Mouse (Mus musculus) C2C12 (cell line): ENCODE measurements around the gene Dmap1.

Source experiments
- CEBPB ChIP-seq: IDR thresholded peaks from one replicate; pipeline ENCODE4 v1.6.1; 2011; ENCODE audit warnings: low read depth, mild to moderate bottlenecking, control low read depth, moderate library complexity
- CTCF ChIP-seq: IDR thresholded peaks from one replicate; pipeline ENCODE4 v1.5.1; 2011; ENCODE audit not compliant: control insufficient read depth, insufficient read depth, insufficient read length
- MAX ChIP-seq: IDR thresholded peaks from one replicate; pipeline ENCODE4 v1.6.1; 2011; ENCODE audit warnings: mild to moderate bottlenecking, control low read depth
- MYOG ChIP-seq: IDR thresholded peaks from one replicate; pipeline ENCODE4 v1.6.1; 2011; ENCODE audit not compliant: control insufficient read depth, insufficient read length; ENCODE audit errors: extremely low read depth
- USF1 ChIP-seq: IDR thresholded peaks from one replicate; pipeline ENCODE4 v1.6.1; 2011; ENCODE audit warnings: low read depth, mild to moderate bottlenecking, control low read depth, moderate library complexity

DNA sequence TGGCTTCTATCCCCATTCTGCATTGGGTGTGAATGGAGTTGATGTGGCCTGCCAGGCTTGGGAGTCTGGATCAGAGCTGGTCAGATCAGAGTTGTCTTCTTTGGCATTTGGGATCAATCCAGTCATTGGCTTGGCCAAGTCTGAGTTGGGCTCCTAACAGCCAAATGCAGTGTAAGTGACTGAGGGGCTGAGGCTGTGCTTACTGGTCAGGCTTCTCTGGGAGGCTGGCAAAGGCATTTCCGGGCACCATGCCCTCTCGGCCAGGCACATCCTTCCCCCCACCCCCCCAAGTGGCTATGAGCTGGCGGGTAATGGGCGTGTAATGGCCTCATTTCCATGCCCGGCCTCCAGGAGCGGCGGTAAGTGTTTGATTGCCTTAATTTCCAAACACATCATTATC is 16.5 kb downstream of the Dmap1 start:
- TF ChIP-seq CTCF (no peak), MAX (no peak), USF1 (no peak), MYOG (no peak), CEBPB (no peak)
